Mouse (Mus musculus) layer of hippocampus, postnatal 14 days (tissue): ENCODE measurements around the gene Wasl. TPM values are rescaled to one million over a fixed set of nuclear protein-coding genes. Genes with fewer than 3 reads are reported as not detected.

ENCODE experiments used
- DNase-seq, 2 experiments: peaks; one replicate each; pipeline ENCODE4 v3.0.0; 2021 to 2022; ENCODE audit warnings: low spot score in 2 of 2, mixed read lengths in 1 of 2
- total RNA-seq, 2 experiments: library from RNA; stranded (reverse); gene quantifications; 2 replicates each; pipeline ENCODE4 v1.2.3; 2021

The Wasl gene
- total RNA-seq, 2 experiments from 2014 or later: 102 to 112 TPM

GRCm38 (mm10) chr6:24564081-24564480, 100.7 kb downstream of the Wasl start:
- DNase-seq: peak; percentile 46 to 54

Other genes with a start within 250 kb of the Wasl start
- 1 to 10 TPM in 1 of 2 experiments, under 1 TPM in 1; 0.93 to 1.5 TPM for gene Iqub, start 149.9 kb downstream of the Wasl start, total RNA-seq
- gene Ndufa5, start 137.0 kb downstream of the Wasl start, total RNA-seq: 100 to 1,000 TPM; 278 to 296 TPM
- not detected for gene Asb15, start 136.9 kb downstream of the Wasl start, total RNA-seq
- gene Lmod2, start 67.2 kb downstream of the Wasl start, total RNA-seq: not detected
- not detected for gene Hyal6, start 68.2 kb upstream of the Wasl start, total RNA-seq
- not detected for gene Hyal4, start 83.3 kb upstream of the Wasl start, total RNA-seq
- not detected for gene Spam1, start 126.2 kb upstream of the Wasl start, total RNA-seq
- gene Hyal5, start 193.0 kb upstream of the Wasl start, total RNA-seq: not detected